Mouse (Mus musculus): ENCODE data around the gene Sp2.

DNA sequence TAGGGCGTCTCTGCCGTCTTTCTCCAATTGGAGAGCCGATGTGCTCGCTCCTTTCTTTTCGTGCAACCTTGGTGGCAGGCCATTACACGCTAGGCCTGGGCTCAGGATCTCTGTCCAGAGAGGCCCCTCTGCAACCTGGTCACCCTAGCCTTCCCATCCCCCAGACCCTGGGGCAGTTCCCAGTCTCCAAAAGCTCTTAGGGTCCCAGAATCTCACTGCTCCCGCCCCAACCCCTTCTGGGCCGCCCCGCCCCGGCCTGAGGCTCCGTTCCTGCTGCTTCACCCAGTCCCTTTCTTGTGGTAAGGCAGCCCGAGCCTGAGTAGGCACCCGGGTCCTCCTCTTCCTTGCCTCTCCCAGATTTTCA, 36.6 kb upstream of the Sp2 start:
- TF ChIP-seq CTCF (IDR thresholded peaks at IDR 0.05; ENCODE audit: low read depth) (no peak), EP300 (IDR thresholded peaks at IDR 0.05; ENCODE audit: low read depth) (no peak)
